26 mouse cellular contexts compared by ENCODE assay signal in genomic region chr4:99249358-99249757, GRCm38 (mm10). TPM values are rescaled to one million over a fixed set of nuclear protein-coding genes. Genes with fewer than 3 reads are reported as not detected.
"Had no signal": no experiment of that assay in that cellular context is flagged by ENCODE, and none has a peak within 500 bp of the region (broad histone marks: within the 10 kb centered on the region; RNA-seq: fewer than 3 reads in every experiment).

No protein-coding gene starts in this region.

- H3K4me2 ChIP-seq: heart, embryonic 12.5 days; hindbrain, embryonic 13.5 days; hindbrain, embryonic 15.5 days; limb, embryonic 13.5 days; limb, embryonic 15.5 days; liver, embryonic 12.5 days had no signal

- H3K36me3 ChIP-seq: heart, embryonic 10.5 days; heart, embryonic 12.5 days; hindbrain, embryonic 15.5 days; limb, embryonic 15.5 days had no signal

- H3K27ac ChIP-seq: heart, embryonic 10.5 days; hindbrain, embryonic 13.5 days; hindbrain, embryonic 15.5 days; hindbrain, postnatal 0 days; limb, embryonic 13.5 days; limb, embryonic 15.5 days; liver, embryonic 12.5 days; liver, embryonic 14.5 days had no signal

- H3K9me3 ChIP-seq: heart, embryonic 10.5 days; heart, embryonic 12.5 days; hindbrain, embryonic 13.5 days; hindbrain, embryonic 15.5 days; limb, embryonic 13.5 days; limb, embryonic 15.5 days; liver, embryonic 12.5 days had no signal

- ATAC-seq: forebrain, postnatal 0 days; hindbrain, postnatal 0 days; liver, embryonic 12.5 days had no signal

- H3K27me3 ChIP-seq: heart, embryonic 12.5 days; hindbrain, embryonic 13.5 days; hindbrain, embryonic 15.5 days; limb, embryonic 13.5 days; limb, embryonic 15.5 days; liver, embryonic 12.5 days had no signal

- H3K4me1 ChIP-seq: heart, embryonic 10.5 days; heart, embryonic 12.5 days; hindbrain, embryonic 13.5 days; hindbrain, embryonic 15.5 days; limb, embryonic 13.5 days; limb, embryonic 15.5 days had no signal

- DNase-seq: forebrain, postnatal 0 days; gastrocnemius, postnatal 14 days; gastrocnemius, postnatal 36 days; heart, postnatal 10 days; heart, postnatal 4 days; kidney, adult 18-20 months; kidney, adult 8-10 months; kidney, postnatal 10 days; kidney, postnatal 25 days; kidney, postnatal 4 days; layer of hippocampus, adult 9-11 months; layer of hippocampus, postnatal 36 days; left cerebral cortex, postnatal 4 days had no signal

- H3K4me3 ChIP-seq: heart, embryonic 10.5 days; heart, embryonic 12.5 days; hindbrain, embryonic 13.5 days; hindbrain, embryonic 15.5 days; limb, embryonic 13.5 days; limb, embryonic 15.5 days; liver, embryonic 12.5 days had no signal

- H3K9ac ChIP-seq: forebrain, postnatal 0 days; heart, embryonic 12.5 days; hindbrain, embryonic 13.5 days; hindbrain, embryonic 15.5 days; limb, embryonic 13.5 days; limb, embryonic 15.5 days; liver, embryonic 12.5 days; liver, embryonic 14.5 days had no signal

RNA-seq across cellular contexts. Expression of gene Gm12689, which starts 46.3 kb away (rescaled TPM):
- total RNA-seq: forebrain, postnatal 0 days; gastrocnemius, adult 18-20 months; gastrocnemius, postnatal 14 days; gastrocnemius, postnatal 36 days; heart, adult 8-10 months; heart, postnatal 10 days; heart, postnatal 25 days; heart, postnatal 4 days had no signal
- polyA plus RNA-seq: heart, embryonic 12.5 days; heart, embryonic 16.5 days had no signal
